Mouse (Mus musculus): ENCODE results near the gene Frmd4a.

- TF ChIP-seq CTCF (IDR thresholded peaks at IDR 0.05; ENCODE audit: low read depth, low read length): no peak
- no peak for TF ChIP-seq TAL1 (conservative IDR thresholded peaks at IDR 0.05; ENCODE audit: low read depth, low read length)
- no peak for TF ChIP-seq POLR2AphosphoS5 (IDR thresholded peaks at IDR 0.05; ENCODE audit: insufficient replicate concordance, low read depth, low read length)
- no peak for TF ChIP-seq GATA1 (IDR thresholded peaks at IDR 0.05; ENCODE audit: borderline replicate concordance, low read length)
Observed at GRCm38 (mm10) chr2:4119678-4120458, 102.4 kb downstream of the Frmd4a start.

Measured in G1E (cell line).